Mouse (Mus musculus) gastrocnemius, postnatal 25 days (tissue): ENCODE measurements around the gene Prm2. TPM values are rescaled to one million over a fixed set of nuclear protein-coding genes. Genes with fewer than 3 reads are reported as not detected.

Experiments
- DNase-seq: peaks from one replicate; pipeline ENCODE4 v3.0.0; 2022
- total RNA-seq, 2 experiments: library from RNA; stranded (reverse); gene quantifications; 1 replicate in 1 of 2; 2 replicates in 1 of 2; pipeline ENCODE4 v1.2.3; 2021

Gene Prm2
- total RNA-seq, 2 experiments from 2014 or later: not detected

GRCm38 (mm10) chr16:10776322-10776721 lies 19.6 kb downstream of the Prm2 start:
- DNase-seq: no peak

DNA sequence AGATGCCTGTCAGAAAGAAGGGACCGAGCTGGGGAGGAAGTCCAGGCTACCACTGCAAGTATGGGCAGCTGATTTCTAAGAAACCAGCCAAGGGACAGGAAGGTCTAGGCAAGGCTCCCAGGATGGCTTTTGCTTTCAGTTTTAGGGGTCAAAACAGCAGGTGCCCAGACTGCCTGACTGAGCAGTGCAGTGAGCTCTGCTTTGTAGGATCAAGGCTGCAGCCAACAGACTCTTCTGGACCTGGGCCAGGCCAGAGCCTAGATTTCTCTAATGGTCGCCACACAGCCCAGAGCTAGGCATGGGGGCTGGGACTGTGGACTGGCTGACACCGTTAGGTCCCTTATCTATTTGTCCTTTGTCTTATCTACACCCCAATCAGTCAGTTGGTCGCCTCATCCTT lies 21.2 kb downstream of the Prm2 start:
- no peak for DNase-seq

GRCm38 (mm10) chr16:10773543-10773942 lies 22.4 kb downstream of the Prm2 start:
- no peak for DNase-seq

GRCm38 (mm10) chr16:10771769-10772510 lies 24.0 kb downstream of the Prm2 start:
- DNase-seq: no peak

DNA sequence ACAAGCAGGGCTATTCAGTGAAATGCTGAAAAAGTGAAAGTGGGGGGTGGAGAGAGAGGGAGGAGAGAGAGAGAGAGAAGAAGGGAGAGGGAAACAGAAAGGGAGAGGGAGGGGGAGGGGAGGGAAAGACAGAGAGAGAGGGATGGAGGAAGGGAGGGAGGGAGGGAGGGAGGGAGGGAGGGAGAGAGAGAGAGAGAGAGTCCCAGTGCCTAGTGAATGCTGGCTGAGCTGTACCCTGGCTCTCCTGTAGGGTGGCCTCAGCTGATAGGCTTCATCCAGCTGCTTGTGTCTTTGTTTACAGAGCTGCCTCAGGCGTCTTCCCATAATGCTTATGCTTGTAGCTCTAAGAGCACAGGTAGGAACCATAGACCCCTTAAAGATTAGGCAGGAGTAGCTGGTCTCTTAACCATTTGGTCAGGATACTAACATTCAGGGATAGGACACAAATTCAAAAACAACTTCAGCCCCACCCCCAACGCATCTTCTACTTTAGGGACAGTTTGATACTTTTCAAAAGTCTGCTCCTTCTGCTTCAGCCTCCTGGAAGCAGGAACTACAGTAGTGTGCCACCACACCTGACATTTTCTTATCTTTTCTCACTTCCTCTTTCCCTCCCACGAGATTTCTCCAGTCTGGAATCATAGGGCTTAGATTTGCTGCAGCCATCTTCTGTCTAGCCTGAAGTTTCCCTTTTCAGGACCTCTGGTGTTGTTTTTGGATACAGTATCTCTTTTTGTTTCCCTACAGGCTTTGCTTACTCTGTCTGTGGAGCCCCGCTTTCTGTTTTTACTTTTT lies 25.2 kb downstream of the Prm2 start:
- no peak for DNase-seq

DNA sequence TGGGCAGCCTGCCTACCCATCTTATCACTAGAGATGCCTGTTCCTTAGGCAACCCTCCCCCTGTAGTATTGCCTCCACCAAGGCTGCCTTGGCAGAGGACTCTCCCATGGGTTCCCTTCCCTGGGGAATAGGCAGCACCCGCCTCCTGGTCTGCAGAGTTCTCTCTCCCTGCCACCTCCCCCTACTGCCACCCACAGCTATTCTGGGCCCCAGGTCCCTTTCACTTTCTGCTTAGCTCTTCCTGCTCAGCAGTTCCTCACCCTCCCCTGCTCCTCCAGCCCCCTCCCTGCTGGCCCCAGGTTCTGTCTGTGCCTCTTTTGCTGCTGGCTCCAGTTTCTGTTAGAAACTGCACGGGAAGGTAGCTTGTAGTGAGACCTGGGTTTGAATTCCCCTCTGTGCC lies 26.3 kb downstream of the Prm2 start:
- DNase-seq: no peak

DNA sequence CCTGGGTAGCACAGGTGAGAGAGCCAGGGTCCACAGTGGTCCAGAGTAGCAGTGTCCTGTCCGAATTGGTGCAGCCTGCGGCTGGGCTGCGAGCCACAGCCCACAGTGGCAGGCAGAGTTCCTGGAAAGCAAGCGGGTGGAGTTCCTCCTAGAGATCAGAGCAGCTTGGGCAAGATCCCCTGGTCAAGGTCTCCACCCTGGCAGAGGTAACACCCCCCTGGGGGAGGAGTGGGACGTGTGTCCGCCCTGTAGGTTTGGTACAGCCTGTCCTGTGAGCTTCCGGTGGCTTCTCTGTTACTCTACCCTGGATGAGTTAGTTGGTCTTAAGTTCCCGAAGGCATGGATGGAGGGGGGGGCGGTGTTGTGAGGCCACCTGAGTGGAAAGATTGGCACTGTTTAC lies 27.1 kb downstream of the Prm2 start:
- DNase-seq: no peak

DNA sequence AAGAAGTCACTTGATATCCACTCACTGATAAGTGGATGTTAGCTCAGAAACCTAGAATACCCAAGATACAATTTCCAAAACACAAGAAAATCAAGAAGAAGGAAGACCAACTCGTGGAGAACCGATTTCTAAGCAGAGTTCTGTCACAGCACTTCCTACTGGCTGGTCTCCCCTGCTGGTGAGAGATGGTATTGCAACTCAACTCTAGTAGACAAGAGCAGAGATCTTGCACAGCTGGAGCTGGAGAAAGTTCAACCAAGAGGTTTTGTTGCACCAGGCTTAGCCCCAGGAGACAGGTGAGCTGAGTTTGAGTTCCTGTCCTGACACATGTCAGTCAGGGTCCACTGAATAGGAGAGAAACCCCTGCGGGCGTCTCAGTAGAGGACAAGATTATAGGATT lies 28.8 kb downstream of the Prm2 start:
- DNase-seq: no peak

DNA sequence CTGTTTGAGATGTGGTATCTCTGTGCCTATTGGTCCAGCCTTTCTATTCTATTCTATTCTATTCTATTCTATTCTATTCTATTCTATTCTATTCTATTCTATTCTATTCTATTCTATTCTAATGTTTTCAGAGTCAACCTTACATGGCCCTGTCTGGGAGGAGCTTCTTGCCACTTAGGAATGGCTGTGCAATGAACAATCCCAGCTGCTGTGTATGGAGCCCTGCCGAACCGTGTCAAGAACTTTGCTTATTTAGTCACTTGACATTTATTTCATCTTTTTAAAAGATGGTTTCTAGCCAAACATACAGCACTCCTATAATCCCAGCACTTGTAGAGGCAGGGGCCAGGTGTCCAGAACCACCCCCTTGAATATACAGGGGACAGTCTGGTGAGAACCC lies 31.6 kb downstream of the Prm2 start:
- DNase-seq: no peak

GRCm38 (mm10) chr16:10763540-10764264 lies 32.2 kb downstream of the Prm2 start:
- DNase-seq: no peak

DNA sequence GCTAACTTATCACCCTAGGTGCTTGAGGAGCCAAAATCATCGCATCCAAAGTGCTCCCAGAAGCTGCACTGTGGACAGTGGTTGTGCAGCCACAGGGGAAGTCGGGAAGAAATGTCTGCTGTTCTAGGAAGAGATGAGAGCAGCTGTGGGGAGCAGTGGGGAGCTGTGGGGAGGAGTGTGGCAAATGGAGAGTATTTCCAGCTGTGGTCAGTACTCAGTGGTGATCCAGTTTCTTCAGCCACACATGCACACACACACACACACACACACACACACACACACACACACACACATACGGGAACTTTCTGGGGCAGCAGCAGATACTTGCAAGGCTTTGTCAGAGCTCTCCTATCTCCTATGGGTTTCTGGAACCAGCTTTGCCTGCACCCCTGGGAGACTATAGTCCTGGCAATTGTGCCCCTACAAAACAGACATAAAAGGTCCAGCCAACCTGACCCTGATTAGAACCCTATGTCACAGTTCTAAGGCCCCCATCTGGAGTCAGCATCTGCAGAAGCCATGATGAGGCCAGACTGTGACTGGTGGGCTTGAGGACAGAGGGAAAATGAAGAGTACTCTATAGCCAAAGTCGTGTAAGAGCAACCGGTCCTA lies 33.3 kb downstream of the Prm2 start:
- no peak for DNase-seq

DNA sequence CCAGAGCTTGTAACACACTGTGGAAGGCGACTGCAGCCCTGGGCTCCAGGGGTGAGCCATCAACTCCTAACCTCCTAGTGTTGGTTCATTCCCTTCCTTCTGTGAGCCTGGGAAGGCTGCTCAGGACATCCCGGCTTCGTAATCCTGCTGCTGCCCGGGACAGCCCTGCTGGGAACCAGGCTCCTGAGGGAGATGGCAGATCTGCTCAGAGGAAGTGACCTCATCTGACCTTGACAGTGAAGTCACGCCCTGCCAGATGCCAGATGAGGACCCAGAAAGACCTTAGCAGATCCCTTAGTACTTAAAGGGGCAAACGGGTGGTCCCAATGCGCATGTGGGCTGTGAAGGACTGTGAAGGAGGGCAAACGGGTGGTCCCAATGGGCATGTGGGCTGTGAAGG lies 34.8 kb downstream of the Prm2 start:
- no peak for DNase-seq

- no peak for DNase-seq
These were observed 39.8 kb downstream of the Prm2 start for GRCm38 (mm10) chr16:10756168-10756567.

DNA sequence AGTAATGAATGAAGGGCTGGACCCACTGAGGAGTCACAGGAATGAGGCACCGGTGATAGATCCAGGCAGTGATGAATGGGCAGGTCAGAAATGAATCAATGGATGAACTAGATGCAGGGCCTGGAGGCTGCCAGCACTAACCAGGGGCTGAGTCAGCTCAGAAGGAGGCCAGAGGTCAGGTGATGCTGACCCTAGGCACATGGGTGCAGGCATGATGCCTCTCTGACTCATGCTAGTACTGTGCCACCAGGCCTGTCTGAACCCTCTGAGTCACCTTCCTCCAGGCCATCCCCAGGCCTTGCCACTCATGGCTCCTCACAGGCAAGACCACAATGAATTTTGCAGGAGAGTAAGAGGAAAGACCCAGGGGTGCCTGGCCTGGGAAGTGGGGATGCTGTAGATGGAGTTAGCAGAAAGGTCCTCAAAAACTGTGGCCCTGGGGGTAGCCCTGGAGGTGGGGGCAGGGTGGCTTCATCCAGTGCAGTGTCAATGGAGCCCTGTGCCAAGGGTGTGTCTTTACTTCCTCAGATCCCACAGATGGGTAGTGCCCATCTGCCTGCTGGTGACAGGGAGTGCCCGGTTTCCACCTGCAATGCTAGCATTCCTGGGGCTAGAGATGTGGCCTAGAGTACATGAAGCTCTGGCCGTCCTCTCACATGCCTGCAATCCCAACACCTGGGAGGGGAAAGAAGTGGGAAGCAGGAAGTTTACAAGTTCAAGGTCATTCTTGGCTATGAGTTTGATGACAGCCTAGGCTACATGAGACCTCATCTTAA lies 41.2 kb downstream of the Prm2 start:
- DNase-seq: no peak

DNA sequence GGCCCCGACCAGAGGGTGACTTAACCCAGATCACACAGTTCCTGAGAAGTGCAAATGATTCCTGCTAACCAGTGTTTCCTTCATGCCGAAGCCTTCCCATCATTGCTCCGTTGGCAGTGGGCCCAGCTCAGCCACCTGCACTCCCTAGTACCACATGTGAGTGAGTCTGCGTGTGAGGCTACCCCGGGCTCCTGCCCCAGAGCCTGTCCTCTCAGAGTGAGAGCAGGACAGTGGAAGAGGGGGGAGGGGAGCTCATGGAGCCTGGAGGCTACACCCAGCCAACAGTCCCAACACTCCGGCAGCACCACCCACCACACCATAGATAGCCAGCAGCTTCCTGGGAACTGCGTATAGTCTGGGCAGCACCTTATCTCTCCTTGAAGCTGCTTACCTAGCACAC lies 46.1 kb downstream of the Prm2 start:
- no peak for DNase-seq

DNA sequence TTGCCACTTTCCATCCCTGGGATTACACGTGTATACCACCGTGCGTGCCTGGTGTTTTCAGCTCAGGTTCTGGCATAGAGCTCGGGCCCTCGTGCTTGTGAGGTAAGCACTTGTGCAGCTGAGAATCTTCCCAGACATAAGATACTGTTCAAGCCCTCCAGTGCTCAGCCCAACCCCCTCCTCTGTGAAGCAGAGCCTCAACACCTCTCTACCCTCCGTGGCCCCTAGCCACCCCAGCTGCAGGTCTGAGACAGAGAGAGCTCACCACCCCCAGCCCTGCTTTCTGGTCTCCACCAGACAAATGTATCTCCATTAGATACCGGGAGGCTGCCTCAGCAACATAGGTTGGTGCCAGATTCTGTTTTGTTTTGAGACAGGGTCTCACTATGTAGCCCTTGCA lies 46.7 kb downstream of the Prm2 start:
- DNase-seq: no peak

Other genes with a start within 250 kb of the Prm2 start
- gene Socs1, start 10.6 kb downstream of the Prm2 start, total RNA-seq: 1 to 10 TPM in 1 of 2 experiments, under 1 TPM in 1; 0.51 to 2.4 TPM
- gene Tnp2, start 7.5 kb downstream of the Prm2 start, total RNA-seq: not detected
- gene Prm3, start 5.2 kb downstream of the Prm2 start, total RNA-seq: not detected
- not detected for gene Prm1, start 9.7 kb upstream of the Prm2 start, total RNA-seq
- gene Gm11172, start 16.8 kb upstream of the Prm2 start, total RNA-seq: not detected
- gene Rmi2, start 38.9 kb upstream of the Prm2 start, total RNA-seq: 1 to 10 TPM; 2.8 to 3.5 TPM